Comparison of ENCODE assay signal across 22 mouse cellular contexts in genomic region chr11:83815191-83815590, GRCm38 (mm10). TPM values are rescaled to one million over a fixed set of nuclear protein-coding genes. Genes with fewer than 3 reads are reported as not detected.
DNase-seq lines count a peak whose midpoint lies in the region; ATAC-seq and TF ChIP-seq lines count a peak whose summit lies in the region.
"Had no signal": no experiment of that assay in that cellular context is flagged by ENCODE, and none has a peak within 500 bp of the region (broad histone marks: within the 10 kb centered on the region; RNA-seq: fewer than 3 reads in every experiment).

No protein-coding gene starts in this region.

- ATAC-seq in lung, embryonic 14.5 days (ENCODE audit: insufficient read depth): no peak; the same call in 1 of the 2 replicates
- no peak for ATAC-seq in kidney, postnatal 0 days (replicated peaks; ENCODE audit: low FRiP score, low read depth)
- ATAC-seq in lung, postnatal 0 days: peak; percentile 67
- no peak for ATAC-seq in liver, embryonic 12.5 days
- ATAC-seq: forebrain, postnatal 0 days; hindbrain, postnatal 0 days; intestine, embryonic 16.5 days had no signal

- no peak for TF ChIP-seq CTCF in lung, embryonic 14.5 days (IDR thresholded peaks at IDR 0.05; ENCODE audit: low read depth)
- no peak for TF ChIP-seq CTCF in kidney, adult 2 months (conservative IDR thresholded peaks at IDR 0.05; ENCODE audit: insufficient read depth, insufficient read length, low read depth, low read length)
- TF ChIP-seq CTCF in kidney, postnatal 0 days (IDR thresholded peaks at IDR 0.05; ENCODE audit: low read depth): no peak
- no peak for TF ChIP-seq CTCF in lung, postnatal 0 days (IDR thresholded peaks at IDR 0.05)

- H3K27me3 ChIP-seq in lung, embryonic 14.5 days (ENCODE audit: insufficient read depth, low read length): no peaks in the 10 kb centered on the region
- H3K27me3 ChIP-seq in kidney, adult 2 months (replicated peaks; ENCODE audit: control insufficient read depth, insufficient read depth, low read length): no peaks in the 10 kb centered on the region
- H3K27me3 ChIP-seq in kidney, postnatal 0 days (ENCODE audit: insufficient read depth, low read length): no peaks in the 10 kb centered on the region
- H3K27me3 ChIP-seq in lung, postnatal 0 days (replicated peaks; ENCODE audit: insufficient read depth, low read length): no peaks in the 10 kb centered on the region
- peaks cover 39% of the 10 kb centered on the region for H3K27me3 ChIP-seq in liver, embryonic 12.5 days (replicated peaks)
- H3K27me3 ChIP-seq: embryonic facial prominence, embryonic 12.5 days; limb, embryonic 12.5 days; neural tube, embryonic 15.5 days had no signal

- no peak overlapping the region for H3K9ac ChIP-seq in lung, embryonic 14.5 days
- H3K9ac ChIP-seq in kidney, postnatal 0 days (ENCODE audit: low read depth, low read length): 0 out of 2 replicates have a peak overlapping the region, but pooled peaks have one; percentile 18
- H3K9ac ChIP-seq in lung, postnatal 0 days (replicated peaks; ENCODE audit: low read depth): no peak overlapping the region
- no peak overlapping the region for H3K9ac ChIP-seq in liver, embryonic 12.5 days
- H3K9ac ChIP-seq: embryonic facial prominence, embryonic 12.5 days; forebrain, postnatal 0 days; heart, embryonic 13.5 days; limb, embryonic 12.5 days; neural tube, embryonic 15.5 days had no signal

- H3K4me2 ChIP-seq in lung, embryonic 14.5 days: no peak overlapping the region
- H3K4me2 ChIP-seq in kidney, postnatal 0 days (ENCODE audit: low read length): no peak overlapping the region; the same call in 1 of the 2 replicates
- H3K4me2 ChIP-seq in lung, postnatal 0 days (replicated peaks; ENCODE audit: low read depth, low read length): 0 out of 2 replicates have a peak overlapping the region, but pooled peaks have one; percentile 1
- H3K4me2 ChIP-seq in liver, embryonic 12.5 days: no peak overlapping the region
- H3K4me2 ChIP-seq: embryonic facial prominence, embryonic 12.5 days; heart, embryonic 13.5 days; limb, embryonic 12.5 days; liver, embryonic 11.5 days; neural tube, embryonic 15.5 days had no signal

- no peaks in the 10 kb centered on the region for H3K36me3 ChIP-seq in lung, embryonic 14.5 days (ENCODE audit: insufficient read depth)
- no peaks in the 10 kb centered on the region for H3K36me3 ChIP-seq in kidney, adult 2 months (ENCODE audit: control insufficient read depth, insufficient read depth, low read length)
- no peaks in the 10 kb centered on the region for H3K36me3 ChIP-seq in kidney, postnatal 0 days (ENCODE audit: insufficient read depth, low read length)
- no peaks in the 10 kb centered on the region for H3K36me3 ChIP-seq in lung, postnatal 0 days (ENCODE audit: insufficient read depth, low read length)
- no peaks in the 10 kb centered on the region for H3K36me3 ChIP-seq in liver, embryonic 12.5 days
- H3K36me3 ChIP-seq: embryonic facial prominence, embryonic 12.5 days; heart, embryonic 13.5 days; limb, embryonic 12.5 days; neural tube, embryonic 15.5 days had no signal

- no peaks in the 10 kb centered on the region for H3K9me3 ChIP-seq in lung, embryonic 14.5 days (ENCODE audit: low read depth, low read length)
- no peaks in the 10 kb centered on the region for H3K9me3 ChIP-seq in kidney, postnatal 0 days (replicated peaks; ENCODE audit: low read length)
- H3K9me3 ChIP-seq in lung, postnatal 0 days (ENCODE audit: low read length): no peaks in the 10 kb centered on the region
- H3K9me3 ChIP-seq in liver, embryonic 12.5 days (replicated peaks): no peaks in the 10 kb centered on the region
- H3K9me3 ChIP-seq: embryonic facial prominence, embryonic 12.5 days; heart, embryonic 13.5 days; limb, embryonic 12.5 days; neural tube, embryonic 15.5 days had no signal

- no peak overlapping the region for H3K4me3 ChIP-seq in lung, embryonic 14.5 days (ENCODE audit: low read depth, low read length)
- H3K4me3 ChIP-seq in kidney, adult 2 months (ENCODE audit: insufficient read depth, low read depth, low read length): no peak overlapping the region
- H3K4me3 ChIP-seq in kidney, postnatal 0 days (replicated peaks; ENCODE audit: low read depth, low read length): no peak overlapping the region
- no peak overlapping the region for H3K4me3 ChIP-seq in lung, postnatal 0 days (ENCODE audit: low read depth, low read length)
- no peak overlapping the region for H3K4me3 ChIP-seq in liver, embryonic 12.5 days
- H3K4me3 ChIP-seq: embryonic facial prominence, embryonic 12.5 days; heart, embryonic 13.5 days; layer of hippocampus, adult 2 months; limb, embryonic 12.5 days; neural tube, embryonic 15.5 days had no signal

- WGBS in lung, embryonic 14.5 days: 64% methylated on average over 5 of the region's 5 CpGs
- WGBS in kidney, adult 2 months: 32% methylated on average over 5 of the region's 5 CpGs
- 55% methylated on average over 5 of the region's 5 CpGs for WGBS in kidney, postnatal 0 days
- 52% methylated on average over 5 of the region's 5 CpGs for WGBS in lung, postnatal 0 days
- 72% methylated on average over 5 of the region's 5 CpGs for WGBS in liver, embryonic 12.5 days (ENCODE audit: insufficient replicate concordance)

- DNase-seq in lung, embryonic 14.5 days: peak; percentile 30
- no peak for DNase-seq in lung, postnatal 25 days (ENCODE audit: low spot score)
- DNase-seq in kidney, adult 2 months: peak; percentile 86
- no peak for DNase-seq in kidney, postnatal 0 days (ENCODE audit: low spot score)
- peak; percentile 26 for DNase-seq in lung, postnatal 0 days (ENCODE audit: low spot score)
- no peak for DNase-seq in cerebellum, postnatal 10 days
- DNase-seq in MN1 (ENCODE audit: low spot score): no peak
- DNase-seq: gastrocnemius, postnatal 25 days had no signal

- no peak for TF ChIP-seq EP300 in lung, postnatal 0 days (IDR thresholded peaks at IDR 0.05)

- no peak overlapping the region; the same call in 1 of the 2 replicates for H3K27ac ChIP-seq in lung, embryonic 14.5 days (ENCODE audit: low read depth)
- peak overlapping the region; percentile 49 for H3K27ac ChIP-seq in kidney, adult 2 months (ENCODE audit: insufficient read depth, low read depth, low read length)
- H3K27ac ChIP-seq in kidney, postnatal 0 days: peak overlapping the region; percentile 79
- H3K27ac ChIP-seq in lung, postnatal 0 days (ENCODE audit: low read length): no peak overlapping the region
- H3K27ac ChIP-seq in liver, embryonic 12.5 days: no peak overlapping the region
- H3K27ac ChIP-seq: embryonic facial prominence, embryonic 12.5 days; heart, embryonic 13.5 days; hindbrain, postnatal 0 days; layer of hippocampus, adult 2 months; limb, embryonic 12.5 days; macrophage; neural tube, embryonic 15.5 days; stomach, postnatal 0 days had no signal

- TF ChIP-seq POLR2A in kidney, adult 2 months (IDR thresholded peaks at IDR 0.05; ENCODE audit: low read depth, low read length): no peak

- no peaks in the 10 kb centered on the region for H3K4me1 ChIP-seq in lung, embryonic 14.5 days (ENCODE audit: insufficient read depth)
- H3K4me1 ChIP-seq in kidney, adult 2 months (ENCODE audit: control insufficient read depth, insufficient read depth, low read length): peaks cover 28% of the 10 kb centered on the region
- peaks cover 13% of the 10 kb centered on the region; the same call in 1 of the 2 replicates for H3K4me1 ChIP-seq in kidney, postnatal 0 days (replicated peaks; ENCODE audit: insufficient read depth, low read length)
- H3K4me1 ChIP-seq in lung, postnatal 0 days (ENCODE audit: insufficient read depth, low read depth, low read length): no peaks in the 10 kb centered on the region
- H3K4me1 ChIP-seq in liver, embryonic 12.5 days: no peaks in the 10 kb centered on the region
- H3K4me1 ChIP-seq: heart, embryonic 13.5 days; limb, embryonic 12.5 days had no signal

RNA-seq across cellular contexts. Expression of gene Hnf1b, which starts 34.7 kb away (rescaled TPM):
- 10.9 and 11.4 TPM in 2 replicates for polyA plus RNA-seq in lung, embryonic 14.5 days (2014; fragmentation: Nextera tagmentation; extraction: Ambion mirVana)
- polyA plus RNA-seq in kidney, adult 2 months (2012; rRNA removed): 161 and 172 TPM in 2 replicates
- polyA plus RNA-seq in kidney, postnatal 0 days (2015; fragmentation: Nextera tagmentation; extraction: Ambion mirVana): 88.8 and 92.6 TPM in 2 replicates
- polyA plus RNA-seq in lung, postnatal 0 days (2015; fragmentation: Nextera tagmentation; extraction: Ambion mirVana): 9.0 and 11.4 TPM in 2 replicates
- polyA plus RNA-seq in liver, embryonic 12.5 days (2016; fragmentation: Nextera tagmentation; extraction: Ambion mirVana): 2.2 and 2.5 TPM in 2 replicates
- polyA plus RNA-seq: embryonic facial prominence, embryonic 12.5 days; forebrain, embryonic 11.5 days; limb, embryonic 12.5 days; macrophage; thymus, postnatal 0 days had no signal

Comparison
In these comparisons a context has a peak if more than half of its experiments do, and no peak if none do; other contexts are left out.
1. DNase-seq: peak in lung, embryonic 14.5 days (single experiment), kidney, adult 2 months (single experiment) and lung, postnatal 0 days (single experiment); none in lung, postnatal 25 days (single experiment), kidney, postnatal 0 days (single experiment), cerebellum, postnatal 10 days (0 of 2) and MN1 (single experiment).
2. H3K27ac ChIP-seq: peak in kidney, adult 2 months (single experiment) and kidney, postnatal 0 days (single experiment); none in lung, embryonic 14.5 days (single experiment), lung, postnatal 0 days (single experiment) and liver, embryonic 12.5 days (single experiment).